Mouse (Mus musculus): Measurements from ENCODE around the gene Pacsin1.

GRCm38 (mm10) chr17:27732694-27733093 lies 77.4 kb downstream of the Pacsin1 start:
- TF ChIP-seq GATA1 (IDR thresholded peaks at IDR 0.05; ENCODE audit: low read length) (no peak), TAL1 (IDR thresholded peaks at IDR 0.05; ENCODE audit: low read length) (no peak)
